Mouse (Mus musculus): ENCODE data around the gene AU041133. TPM values are rescaled to one million over a fixed set of nuclear protein-coding genes. Genes with fewer than 3 reads are reported as not detected.
A peak's percentile ranks its signal among the peaks of the same experiment; 100 is the strongest.
"Not testable (repeated sequence)": the region's sequence is repeated elsewhere in the genome, so short reads cannot be mapped to it uniquely, and the experiment has no call there.

The AU041133 gene
- polyA plus RNA-seq (2014; fragmentation: Nextera tagmentation; extraction: Ambion mirVana): 4.9 and 5.0 TPM in 2 replicates

GRCm38 (mm10) chr10:82127850-82128401, at the start of gene AU041133:
AU041133 (plus strand) TSS chr10:82128013.
- ATAC-seq (ENCODE audit: insufficient read depth, low FRiP score, low TSS enrichment) (peak; percentile 100), DNase-seq (ENCODE audit: low spot score) (peak; percentile 88)
- peak within 1 kb of the TSS; percentile 51 for H3K4me2 ChIP-seq (ENCODE audit: low read depth)
- H3K36me3 ChIP-seq (ENCODE audit: control insufficient read depth, insufficient read depth, low read length): no peaks in the 10 kb centered on the region; the same call in 1 of the 2 replicates
- no peaks in the 10 kb centered on the region for H3K4me1 ChIP-seq (ENCODE audit: control insufficient read depth, insufficient read depth, low read length)
- H3K27ac ChIP-seq (ENCODE audit: low read depth, low read length): 0 out of 2 replicates have a peak within 1 kb of the TSS, but pooled peaks have one; percentile 56
- H3K27me3 ChIP-seq (ENCODE audit: control insufficient read depth, insufficient read depth, low read length): no peaks in the 10 kb centered on the region
- H3K9ac ChIP-seq (ENCODE audit: low read length): peak within 1 kb of the TSS; percentile 65
- H3K4me3 ChIP-seq (ENCODE audit: low read depth, low read length): peak within 1 kb of the TSS; percentile 60
- H3K9me3 ChIP-seq (ENCODE audit: control insufficient read depth, low read length): peaks cover 12% of the 10 kb centered on the region
- 2% methylated on average over 41 of the region's 41 CpGs for WGBS

GRCm38 (mm10) chr10:82082728-82083621, 44.8 kb upstream of the AU041133 start, which contains the start of gene BC024063:
BC024063 (plus strand) TSS chr10:82083353.
- H3K9me3 ChIP-seq (ENCODE audit: control insufficient read depth, low read length); H3K36me3 ChIP-seq (ENCODE audit: control insufficient read depth, insufficient read depth, low read length); H3K4me1 ChIP-seq (ENCODE audit: control insufficient read depth, insufficient read depth, low read length); H3K27me3 ChIP-seq (ENCODE audit: control insufficient read depth, insufficient read depth, low read length): not testable (repeated sequence)
- H3K4me3 ChIP-seq (ENCODE audit: low read depth, low read length): peak within 1 kb of the TSS; percentile 39
- peak within 1 kb of the TSS; percentile 53 for H3K9ac ChIP-seq (ENCODE audit: low read length)
- H3K4me2 ChIP-seq (ENCODE audit: low read depth): peak within 1 kb of the TSS; percentile 35
- H3K27ac ChIP-seq (ENCODE audit: low read depth, low read length): 0 out of 2 replicates have a peak within 1 kb of the TSS, but pooled peaks have one; percentile 53
- peak; percentile 99 for ATAC-seq (ENCODE audit: insufficient read depth, low FRiP score, low TSS enrichment)
- peak; percentile 79 for DNase-seq (ENCODE audit: low spot score)
- 20% methylated on average over 42 of the region's 42 CpGs for WGBS

GRCm38 (mm10) chr10:82083622-82083971, 44.2 kb upstream of the AU041133 start:
- not testable (repeated sequence) for DNase-seq (ENCODE audit: low spot score); H3K27me3 ChIP-seq (ENCODE audit: control insufficient read depth, insufficient read depth, low read length); H3K9me3 ChIP-seq (ENCODE audit: control insufficient read depth, low read length); H3K36me3 ChIP-seq (ENCODE audit: control insufficient read depth, insufficient read depth, low read length); H3K4me1 ChIP-seq (ENCODE audit: control insufficient read depth, insufficient read depth, low read length)
- H3K4me2 ChIP-seq (ENCODE audit: low read depth): peak overlapping the region; percentile 35
- H3K4me3 ChIP-seq (ENCODE audit: low read depth, low read length): peak overlapping the region; percentile 39
- H3K27ac ChIP-seq (ENCODE audit: low read depth, low read length): 0 out of 2 replicates have a peak overlapping the region, but pooled peaks have one; percentile 53
- 29% methylated on average over 14 of the region's 14 CpGs for WGBS
- H3K9ac ChIP-seq (ENCODE audit: low read length): peak overlapping the region; percentile 53; the same call in 1 of the 2 replicates
- peak; percentile 39 for ATAC-seq (ENCODE audit: insufficient read depth, low FRiP score, low TSS enrichment)

GRCm38 (mm10) chr10:82117206-82117605, 10.6 kb upstream of the AU041133 start:
- Histone ChIP-seq H3K27me3 (ENCODE audit: control insufficient read depth, insufficient read depth, low read length) (no peaks in the 10 kb centered on the region), H3K36me3 (ENCODE audit: control insufficient read depth, insufficient read depth, low read length) (no peaks in the 10 kb centered on the region), H3K27ac (ENCODE audit: low read depth, low read length) (no peak overlapping the region), H3K9me3 (ENCODE audit: control insufficient read depth, low read length) (peaks cover 19% of the 10 kb centered on the region), H3K4me2 (ENCODE audit: low read depth) (no peak overlapping the region), H3K4me1 (ENCODE audit: control insufficient read depth, insufficient read depth, low read length) (no peaks in the 10 kb centered on the region), H3K4me3 (ENCODE audit: low read depth, low read length) (no peak overlapping the region), H3K9ac (ENCODE audit: low read length) (no peak overlapping the region)
- ATAC-seq (ENCODE audit: insufficient read depth, low FRiP score, low TSS enrichment) (no peak), DNase-seq (ENCODE audit: low spot score) (no peak)
- 77% methylated on average over 3 of the region's 3 CpGs for WGBS

GRCm38 (mm10) chr10:82145282-82145681, 17.5 kb downstream of the AU041133 start:
- H3K27me3 ChIP-seq (ENCODE audit: control insufficient read depth, insufficient read depth, low read length): no peaks in the 10 kb centered on the region
- no peak overlapping the region for H3K4me2 ChIP-seq (ENCODE audit: low read depth)
- peaks cover 8% of the 10 kb centered on the region for H3K36me3 ChIP-seq (ENCODE audit: control insufficient read depth, insufficient read depth, low read length)
- DNase-seq (ENCODE audit: low spot score): no peak
- H3K9ac ChIP-seq (ENCODE audit: low read length): no peak overlapping the region
- 94% methylated on average over 1 of the region's 1 CpGs for WGBS
- H3K4me1 ChIP-seq (ENCODE audit: control insufficient read depth, insufficient read depth, low read length): no peaks in the 10 kb centered on the region
- peaks cover 15% of the 10 kb centered on the region for H3K9me3 ChIP-seq (ENCODE audit: control insufficient read depth, low read length)
- no peak overlapping the region for H3K27ac ChIP-seq (ENCODE audit: low read depth, low read length)
- H3K4me3 ChIP-seq (ENCODE audit: low read depth, low read length): no peak overlapping the region
- no peak for ATAC-seq (ENCODE audit: insufficient read depth, low FRiP score, low TSS enrichment)

- 76% methylated on average over 4 of the region's 4 CpGs for WGBS
- H3K36me3 ChIP-seq (ENCODE audit: control insufficient read depth, insufficient read depth, low read length): peaks cover 15% of the 10 kb centered on the region
Observed at GRCm38 (mm10) chr10:82147571-82147970, 19.8 kb downstream of the AU041133 start.

GRCm38 (mm10) chr10:82167777-82168176, 40.0 kb downstream of the AU041133 start:
- Histone ChIP-seq H3K27ac (ENCODE audit: low read depth, low read length) (no peak overlapping the region), H3K9me3 (ENCODE audit: control insufficient read depth, low read length) (no peaks in the 10 kb centered on the region; the same call in 1 of the 2 replicates), H3K4me2 (ENCODE audit: low read depth) (no peak overlapping the region), H3K27me3 (ENCODE audit: control insufficient read depth, insufficient read depth, low read length) (no peaks in the 10 kb centered on the region), H3K4me3 (ENCODE audit: low read depth, low read length) (no peak overlapping the region), H3K9ac (ENCODE audit: low read length) (no peak overlapping the region), H3K36me3 (ENCODE audit: control insufficient read depth, insufficient read depth, low read length) (no peaks in the 10 kb centered on the region), H3K4me1 (ENCODE audit: control insufficient read depth, insufficient read depth, low read length) (no peaks in the 10 kb centered on the region)
- 84% methylated on average over 3 of the region's 3 CpGs for WGBS
- DNase-seq (ENCODE audit: low spot score) (no peak), ATAC-seq (ENCODE audit: insufficient read depth, low FRiP score, low TSS enrichment) (no peak)

More at GRCm38 (mm10) chr10:82147571-82147970, 19.8 kb downstream of the AU041133 start:
- Histone ChIP-seq H3K4me1 (ENCODE audit: control insufficient read depth, insufficient read depth, low read length) (no peaks in the 10 kb centered on the region), H3K9ac (ENCODE audit: low read length) (no peak overlapping the region), H3K4me2 (ENCODE audit: low read depth) (no peak overlapping the region), H3K9me3 (ENCODE audit: control insufficient read depth, low read length) (peaks cover 23% of the 10 kb centered on the region), H3K27me3 (ENCODE audit: control insufficient read depth, insufficient read depth, low read length) (no peaks in the 10 kb centered on the region), H3K27ac (ENCODE audit: low read depth, low read length) (no peak overlapping the region), H3K4me3 (ENCODE audit: low read depth, low read length) (no peak overlapping the region)
- no peak for DNase-seq (ENCODE audit: low spot score)
- no peak for ATAC-seq (ENCODE audit: insufficient read depth, low FRiP score, low TSS enrichment)

- no peaks in the 10 kb centered on the region; the same call in 1 of the 2 replicates for H3K9me3 ChIP-seq (ENCODE audit: control insufficient read depth, low read length)
- H3K4me1 ChIP-seq (ENCODE audit: control insufficient read depth, insufficient read depth, low read length): no peaks in the 10 kb centered on the region
- H3K27ac ChIP-seq (ENCODE audit: low read depth, low read length): no peak overlapping the region
- H3K4me2 ChIP-seq (ENCODE audit: low read depth): no peak overlapping the region
- no peak for ATAC-seq (ENCODE audit: insufficient read depth, low FRiP score, low TSS enrichment)
- H3K36me3 ChIP-seq (ENCODE audit: control insufficient read depth, insufficient read depth, low read length): no peaks in the 10 kb centered on the region
- no peaks in the 10 kb centered on the region for H3K27me3 ChIP-seq (ENCODE audit: control insufficient read depth, insufficient read depth, low read length)
- H3K4me3 ChIP-seq (ENCODE audit: low read depth, low read length): no peak overlapping the region
- 73% methylated on average over 2 of the region's 2 CpGs for WGBS
- no peak overlapping the region for H3K9ac ChIP-seq (ENCODE audit: low read length)
- DNase-seq (ENCODE audit: low spot score): no peak
Observed at GRCm38 (mm10) chr10:82169776-82170175, 42.0 kb downstream of the AU041133 start.
